Mouse (Mus musculus) CH12.LX (cell line): ENCODE data around the gene Plxnb2. TPM values are rescaled to one million over a fixed set of nuclear protein-coding genes. Genes with fewer than 3 reads are reported as not detected.

Experiments
- DNase-seq: peaks from one replicate; pipeline ENCODE4 v3.0.0-alpha.2; 2013; ENCODE audit errors: extremely low read depth
- H3K27ac ChIP-seq: 2 replicates; pipeline ENCODE4 v1.5.1; 2012; ENCODE audit warnings: low read depth, mild to moderate bottlenecking, control low read depth, moderate library complexity; ENCODE audit not compliant: insufficient read depth
- H3K27me3 ChIP-seq: replicated peaks from 2 replicates; pipeline ENCODE3; 2012; ENCODE audit warnings: inconsistent platforms
- H3K36me3 ChIP-seq, 2 experiments: replicated peaks in 1 of 2; 2 replicates each; pipeline versions ENCODE3 to v1.6.1; 2012; ENCODE audit warnings: inconsistent platforms in 1 of 2, low read length in 1 of 2, mild to moderate bottlenecking in 1 of 2, mixed read lengths in 1 of 2, moderate library complexity in 1 of 2; ENCODE audit not compliant: control insufficient read depth in 1 of 2, insufficient read depth in 1 of 2
- H3K4me1 ChIP-seq, 2 experiments: 2 replicates each; pipeline ENCODE4 v1.6.1; 2012; ENCODE audit warnings: inconsistent platforms in 1 of 2, moderate library complexity in 1 of 2; ENCODE audit not compliant: insufficient read depth in 2 of 2, control insufficient read depth in 1 of 2
- H3K4me2 ChIP-seq: 2 replicates; pipeline ENCODE4 v1.6.1; 2012; ENCODE audit warnings: low read depth, mild to moderate bottlenecking, control low read depth; ENCODE audit not compliant: poor library complexity, insufficient read depth, severe bottlenecking
- H3K4me3 ChIP-seq, 3 experiments: fragments of 150-350 bp in 1 of 3; sonication (generic) in 1 of 3; replicated peaks in 1 of 3; 2 replicates each; pipeline versions ENCODE3 to v1.5.1; 2011 to 2012; ENCODE audit warnings: low read depth in 2 of 3, low read length in 2 of 3, mild to moderate bottlenecking in 2 of 3, moderate library complexity in 2 of 3, control low read depth in 1 of 3, improper control_type of control experiment in 1 of 3, inconsistent platforms in 1 of 3, mixed read lengths in 1 of 3; ENCODE audit not compliant: poor library complexity in 1 of 3
- H3K79me2 ChIP-seq: replicated peaks from 2 replicates; pipeline ENCODE4 v1.6.1; 2012; ENCODE audit warnings: mild to moderate bottlenecking, moderate library complexity; ENCODE audit not compliant: control insufficient read depth, poor library complexity, insufficient read depth, severe bottlenecking; ENCODE audit errors: extremely low read depth
- H3K9ac ChIP-seq: 2 replicates; pipeline ENCODE4 v1.6.1; 2012; ENCODE audit warnings: low read depth, mild to moderate bottlenecking, control low read depth, moderate library complexity; ENCODE audit not compliant: insufficient read depth
- H3K9me3 ChIP-seq: replicated peaks from 2 replicates; pipeline ENCODE3; 2012; ENCODE audit warnings: low read length, inconsistent platforms, mixed read lengths
- BHLHE40 ChIP-seq: IDR thresholded peaks from 2 replicates; pipeline ENCODE4 v1.6.1; 2011; ENCODE audit warnings: mild to moderate bottlenecking, low read depth, low read length, improper control_type of control experiment
- CHD1 ChIP-seq: IDR thresholded peaks from 2 replicates; pipeline ENCODE4 v1.6.1; 2012; ENCODE audit warnings: low read depth, low read length, improper control_type of control experiment, inconsistent platforms
- CTCF ChIP-seq, 2 experiments: IDR thresholded peaks in 1 of 2; conservative IDR thresholded peaks in 1 of 2; 2 replicates each; pipeline ENCODE4 v1.5.1; 2011 to 2012; ENCODE audit warnings: low read depth in 2 of 2, low read length in 2 of 2, improper control_type of control experiment in 1 of 2, inconsistent platforms in 1 of 2, mild to moderate bottlenecking in 1 of 2, moderate library complexity in 1 of 2
- E2F4 ChIP-seq: IDR thresholded peaks from 2 replicates; pipeline ENCODE4 v1.6.1; 2011; ENCODE audit warnings: low read depth, low read length, improper control_type of control experiment; ENCODE audit not compliant: insufficient replicate concordance
- ELF1 ChIP-seq: IDR thresholded peaks from 2 replicates; pipeline ENCODE4 v1.6.1; 2014; ENCODE audit warnings: low read depth, mild to moderate bottlenecking, inconsistent platforms, low read length, improper control_type of control experiment
- EP300 ChIP-seq: IDR thresholded peaks from 2 replicates; pipeline ENCODE4 v1.6.1; 2011; ENCODE audit warnings: low read length, improper control_type of control experiment
- ETS1 ChIP-seq: conservative IDR thresholded peaks from 2 replicates; pipeline ENCODE4 v1.6.1; 2012; ENCODE audit warnings: low read depth, mild to moderate bottlenecking, inconsistent platforms, low read length, improper control_type of control experiment, moderate library complexity
- GABPA ChIP-seq: IDR thresholded peaks from 2 replicates; pipeline ENCODE4 v1.6.1; 2012; ENCODE audit warnings: low read depth, low read length, improper control_type of control experiment, inconsistent platforms; ENCODE audit not compliant: insufficient replicate concordance
- HCFC1 ChIP-seq: IDR thresholded peaks from 2 replicates; pipeline ENCODE4 v1.6.1; 2012; ENCODE audit warnings: low read depth, mild to moderate bottlenecking, inconsistent platforms, low read length, improper control_type of control experiment
- IRF4 ChIP-seq: IDR thresholded peaks from 2 replicates; pipeline ENCODE4 v1.6.1; 2014; ENCODE audit warnings: low read depth, mild to moderate bottlenecking, inconsistent platforms, low read length, improper control_type of control experiment
- JUN ChIP-seq: IDR thresholded peaks from 2 replicates; pipeline ENCODE4 v1.6.1; 2011; ENCODE audit warnings: low read depth, mild to moderate bottlenecking, low read length, improper control_type of control experiment, moderate library complexity; ENCODE audit not compliant: insufficient read depth
- JUND ChIP-seq: conservative IDR thresholded peaks from 2 replicates; pipeline ENCODE4 v1.6.1; 2011; ENCODE audit warnings: low read depth, low read length, improper control_type of control experiment
- MAFK ChIP-seq: IDR thresholded peaks from 2 replicates; pipeline ENCODE4 v1.6.1; 2011; ENCODE audit warnings: low read length, improper control_type of control experiment; ENCODE audit not compliant: insufficient replicate concordance
- MYC ChIP-seq: IDR thresholded peaks from 2 replicates; pipeline ENCODE4 v1.6.1; 2011; ENCODE audit warnings: low read depth, mild to moderate bottlenecking, improper control_type of control experiment, low read length
- NELFE ChIP-seq: IDR thresholded peaks from 2 replicates; pipeline ENCODE4 v1.6.1; 2011; ENCODE audit warnings: low read depth, low read length, improper control_type of control experiment
- NRF1 ChIP-seq: IDR thresholded peaks from 2 replicates; pipeline ENCODE4 v1.6.1; 2014; ENCODE audit warnings: low read depth, mild to moderate bottlenecking, inconsistent platforms, low read length, improper control_type of control experiment, moderate library complexity
- POLR2A ChIP-seq: IDR thresholded peaks from 2 replicates; pipeline ENCODE4 v1.6.1; 2011; ENCODE audit warnings: low read depth, mild to moderate bottlenecking, improper control_type of control experiment, low read length
- POLR2AphosphoS2 ChIP-seq: IDR thresholded peaks from 2 replicates; pipeline ENCODE4 v1.6.1; 2011; ENCODE audit warnings: low read depth, low read length, improper control_type of control experiment
- TBP ChIP-seq: conservative IDR thresholded peaks from 2 replicates; pipeline ENCODE4 v1.6.1; 2011; ENCODE audit warnings: low read depth, low read length, improper control_type of control experiment
- UBTF ChIP-seq: IDR thresholded peaks from 2 replicates; pipeline ENCODE4 v1.6.1; 2012; ENCODE audit warnings: low read depth, mild to moderate bottlenecking, inconsistent platforms, low read length, improper control_type of control experiment, moderate library complexity
- USF2 ChIP-seq: conservative IDR thresholded peaks from 2 replicates; pipeline ENCODE4 v1.6.1; 2011; ENCODE audit warnings: low read depth, low read length, improper control_type of control experiment
- ZC3H11A ChIP-seq: IDR thresholded peaks from 2 replicates; pipeline ENCODE4 v1.6.1; 2012; ENCODE audit warnings: low read depth, mild to moderate bottlenecking, inconsistent platforms, low read length, improper control_type of control experiment
- ZKSCAN1 ChIP-seq: IDR thresholded peaks from 2 replicates; pipeline ENCODE4 v1.6.1; 2012; ENCODE audit warnings: low read depth, inconsistent platforms, low read length, improper control_type of control experiment, borderline replicate concordance
- dilution Hi-C: fragments of 300-500 bp; cut with MboI; formaldehyde crosslinking; loops from 2 replicates; pipeline ENCODE4 v1.14.3; 2020; ENCODE audit warnings: low sequenced_read_pairs; ENCODE audit not compliant: extremely low pct_unique_long_range_greater_than_20kb, extremely low pct_ligation_motif_present
- in situ Hi-C: fragments of 300-500 bp; cut with MboI; formaldehyde crosslinking; loops from 3 replicates; pipeline ENCODE4 v1.14.3; 2019; ENCODE audit warnings: low sequenced_read_pairs, low pct_ligation_motif_present, low pct_unique_long_range_greater_than_20kb, mixed read lengths
- polyA plus RNA-seq: library from polyadenylated mRNA; unstranded; fragments of >175 nt; gene quantifications from 2 replicates; pipeline ENCODE4 v1.2.1, GENCODE M21; 2012; ENCODE audit warnings: low read depth; ENCODE audit not compliant: insufficient read length
- total RNA-seq, 2 experiments: library from RNA; depleted of rRNA; stranded (reverse); fragments of 300-350 nt in 1 of 2; fragments of >200 nt in 1 of 2; gene quantifications; 2 replicates each; pipeline ENCODE4 v1.2.3; 2012 to 2014

The Plxnb2 gene
- total and polyA plus RNA-seq, 3 experiments, result 2.9 to 51.5 (median 4.5) TPM

GRCm38 (mm10) chr15:89147024-89147423 lies 33.6 kb downstream of the Plxnb2 start:
- peaks cover 27% of the 10 kb centered on the region for H3K27me3 ChIP-seq
- dilution Hi-C loops, result no loop called here
- no peak for TF ChIP-seq ETS1
- TF ChIP-seq ZKSCAN1, result no peak
- no peak for TF ChIP-seq BHLHE40
- no peak for TF ChIP-seq HCFC1
- no peak for TF ChIP-seq NELFE
- TF ChIP-seq JUN, result no peak
- peaks cover 14 to 31% of the 10 kb centered on the region in 2 experiments for H3K4me1 ChIP-seq
- peaks cover 7 to 27% of the 10 kb centered on the region in 2 experiments for H3K36me3 ChIP-seq
- H3K4me2 ChIP-seq, result no peak overlapping the region
- no peak overlapping the region for H3K27ac ChIP-seq
- H3K9me3 ChIP-seq, result no peaks in the 10 kb centered on the region
- no peaks in the 10 kb centered on the region for H3K79me2 ChIP-seq
- H3K9ac ChIP-seq, result no peak overlapping the region
- DNase-seq, result no peak
- in situ Hi-C loops, result no loop called here
- no peak overlapping the region for H3K4me3 ChIP-seq

DNA sequence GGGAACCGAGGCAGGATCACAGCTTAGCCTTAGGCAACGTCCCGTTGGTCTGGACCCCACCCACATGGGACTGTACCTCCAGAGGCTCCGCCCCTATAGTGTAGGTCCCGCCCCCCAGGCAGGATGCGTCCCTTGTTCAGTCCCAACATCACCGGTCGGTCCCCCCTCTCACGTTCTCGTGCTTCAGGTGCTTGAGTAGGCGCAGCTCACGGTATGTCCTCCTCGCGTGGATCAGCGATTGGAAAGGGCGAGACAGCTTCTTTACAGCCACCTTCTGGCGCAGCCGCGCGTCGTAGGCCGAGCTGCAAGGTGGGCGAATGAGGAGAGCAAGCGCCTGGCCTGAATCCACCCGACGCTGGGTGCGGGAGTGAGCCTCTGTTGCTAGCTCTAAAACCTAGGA lies 34.1 kb downstream of the Plxnb2 start:
- no peak overlapping the region for H3K4me2 ChIP-seq
- peaks cover 26% of the 10 kb centered on the region for H3K27me3 ChIP-seq
- H3K79me2 ChIP-seq, result no peaks in the 10 kb centered on the region
- H3K27ac ChIP-seq, result no peak overlapping the region
- H3K9ac ChIP-seq, result no peak overlapping the region
- H3K9me3 ChIP-seq, result no peaks in the 10 kb centered on the region
- dilution Hi-C loops, result no loop called here
- DNase-seq, result no peak
- in situ Hi-C loops, result no loop called here
- peaks cover 7 to 27% of the 10 kb centered on the region in 2 experiments for H3K36me3 ChIP-seq
- H3K4me3 ChIP-seq, result no peak overlapping the region
- TF ChIP-seq NELFE, result no peak
- TF ChIP-seq ZC3H11A, result no peak
- no peak for TF ChIP-seq JUN
- TF ChIP-seq GABPA, result no peak
- TF ChIP-seq ELF1, result no peak
- no peak for TF ChIP-seq E2F4
- TF ChIP-seq CHD1, result no peak
- no peak for TF ChIP-seq TBP
- TF ChIP-seq, all 38 proteins: peak for 0
- peaks cover 14 to 31% of the 10 kb centered on the region in 2 experiments for H3K4me1 ChIP-seq

DNA sequence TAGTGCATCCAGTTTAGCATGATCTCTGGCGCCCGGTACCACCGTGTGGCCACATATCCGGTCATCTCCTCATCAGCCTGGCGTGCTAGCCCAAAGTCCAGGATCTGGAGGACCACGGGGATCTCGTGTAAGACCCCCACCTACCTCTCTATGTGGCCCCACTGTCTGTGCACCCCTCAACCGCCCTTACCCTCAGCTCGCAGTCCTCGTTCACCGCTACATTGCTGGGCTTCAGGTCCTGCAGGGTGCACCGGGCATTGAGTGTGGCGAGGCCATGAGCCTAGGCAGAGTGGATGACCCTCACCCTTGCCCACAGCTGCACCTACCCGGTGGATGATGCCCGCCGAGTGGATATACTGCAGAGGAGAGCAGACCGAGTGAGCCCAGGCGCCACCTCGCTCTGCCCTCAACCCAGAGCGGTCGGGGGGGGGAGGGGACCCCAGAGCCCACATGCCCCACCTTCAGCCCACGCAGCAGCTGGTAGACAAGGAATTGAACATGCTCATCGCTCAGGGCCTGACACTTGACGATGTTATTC lies 34.7 kb downstream of the Plxnb2 start:
- Histone ChIP-seq H3K27ac (no peak overlapping the region), H3K4me2 (no peak overlapping the region), H3K4me1 (peaks cover 14 to 31% of the 10 kb centered on the region in 2 experiments), H3K4me3 (no peak overlapping the region), H3K27me3 (peaks cover 31% of the 10 kb centered on the region), H3K9me3 (no peaks in the 10 kb centered on the region), H3K79me2 (no peaks in the 10 kb centered on the region), H3K36me3 (peaks cover 7 to 27% of the 10 kb centered on the region in 2 experiments), H3K9ac (no peak overlapping the region)
- dilution Hi-C loops (no loop called here), in situ Hi-C loops (no loop called here)
- no peak for DNase-seq
- no peak for TF ChIP-seq CTCF (conservative IDR thresholded peaks at IDR 0.05 in 1 of 2, IDR thresholded peaks at IDR 0.05 in 1 of 2; ENCODE audit: low read depth in 2 of 2, low read length in 2 of 2)
- no peak for TF ChIP-seq POLR2A
- no peak for TF ChIP-seq JUND
- TF ChIP-seq USF2, result no peak
- no peak for TF ChIP-seq E2F4
- no peak for TF ChIP-seq MYC
- no peak for TF ChIP-seq IRF4
- TF ChIP-seq NRF1, result no peak
- no peak for TF ChIP-seq EP300
- TF ChIP-seq POLR2AphosphoS2, result no peak
- TF ChIP-seq MAFK, result no peak
- TF ChIP-seq UBTF, result no peak
- TF ChIP-seq JUN, result no peak
